Mouse (Mus musculus) forebrain, embryonic 14.5 days (tissue): ENCODE results near the gene Hcn3. TPM values are rescaled to one million over a fixed set of nuclear protein-coding genes. Genes with fewer than 3 reads are reported as not detected.

Source experiments
- ATAC-seq: fragments of 200-750 bp; cut with Nextera tagmentation; 2 replicates; pipeline ENCODE4 v1.8.0; 2017; ENCODE audit warnings: mild to moderate bottlenecking, moderate library complexity
- DNase-seq: peaks from one replicate; pipeline ENCODE4 v3.0.0-alpha.2; 2015; ENCODE audit warnings: low spot score
- H3K27ac ChIP-seq: fragments of 300-500 bp; sonication (generic); 2 replicates; pipeline ENCODE4 v1.5.1; 2014; ENCODE audit warnings: low read depth, mild to moderate bottlenecking, control low read depth, low read length, moderate library complexity
- H3K27me3 ChIP-seq: fragments of 300-500 bp; sonication (generic); replicated peaks from 2 replicates; pipeline ENCODE4 v1.6.1; 2014; ENCODE audit warnings: low read length, control low read depth, mixed read lengths; ENCODE audit not compliant: control insufficient read depth, insufficient read depth
- H3K36me3 ChIP-seq: fragments of 300-500 bp; sonication (generic); 2 replicates; pipeline ENCODE4 v1.6.1; 2014; ENCODE audit warnings: low read length, control low read depth; ENCODE audit not compliant: control insufficient read depth, insufficient read depth
- H3K4me1 ChIP-seq: fragments of 300-500 bp; sonication (generic); 2 replicates; pipeline ENCODE4 v1.6.1; 2014; ENCODE audit warnings: antibody characterized with exemption, low read length, control low read depth; ENCODE audit not compliant: control insufficient read depth, insufficient read depth
- H3K4me2 ChIP-seq: fragments of 300-500 bp; sonication (generic); 2 replicates; pipeline ENCODE4 v1.6.1; 2014; ENCODE audit warnings: mild to moderate bottlenecking, control low read depth, low read length
- H3K4me3 ChIP-seq: fragments of 300-500 bp; sonication (generic); 2 replicates; pipeline ENCODE4 v1.5.1; 2014; ENCODE audit warnings: low read depth, low read length, control low read depth
- H3K9ac ChIP-seq: fragments of 300-500 bp; sonication (generic); 2 replicates; pipeline ENCODE4 v1.6.1; 2014; ENCODE audit warnings: mild to moderate bottlenecking, low read length, control low read depth, moderate library complexity
- H3K9me3 ChIP-seq: fragments of 300-500 bp; sonication (generic); replicated peaks from 2 replicates; pipeline ENCODE4 v1.6.1; 2016; ENCODE audit warnings: low read length, control low read depth, mixed read lengths; ENCODE audit not compliant: control insufficient read depth
- WGBS: fragments of 180-500 bp; shearing (Covaris S2); extraction: QIAGEN DNeasy Blood & Tissue Kit; methylation state at CpG from one replicate; pipeline ENCODE4 v1.1.7; 2014; 5-methylcytosine and 5-hydroxymethylcytosine counted together
- polyA plus RNA-seq: library from polyadenylated mRNA; unstranded; fragments of >200 nt; fragmentation: Nextera tagmentation; extraction: Ambion mirVana; gene quantifications from 2 replicates; pipeline ENCODE4 v1.2.1, GENCODE M21; 2014

Gene Hcn3
- polyA plus RNA-seq, 1 experiment from 2014 or later = 9.4 TPM

GRCm38 (mm10) chr3:89123313-89123712 lies 36.7 kb downstream of the Hcn3 start:
- H3K4me1 ChIP-seq = no peaks in the 10 kb centered on the region
- H3K36me3 ChIP-seq = no peaks in the 10 kb centered on the region
- no peak overlapping the region for H3K4me3 ChIP-seq
- DNase-seq (no peak), ATAC-seq (no peak)
- no peaks in the 10 kb centered on the region for H3K27me3 ChIP-seq
- 88% methylated on average over 2 of the region's 2 CpGs for WGBS
- no peak overlapping the region for H3K4me2 ChIP-seq
- no peak overlapping the region for H3K27ac ChIP-seq
- no peak overlapping the region for H3K9ac ChIP-seq
- no peaks in the 10 kb centered on the region for H3K9me3 ChIP-seq

GRCm38 (mm10) chr3:89115522-89115921 lies 44.5 kb downstream of the Hcn3 start:
- Histone ChIP-seq H3K4me2 (no peak overlapping the region), H3K36me3 (no peaks in the 10 kb centered on the region), H3K27ac (no peak overlapping the region), H3K4me3 (no peak overlapping the region), H3K9me3 (no peaks in the 10 kb centered on the region), H3K27me3 (no peaks in the 10 kb centered on the region), H3K9ac (no peak overlapping the region), H3K4me1 (no peaks in the 10 kb centered on the region)
- ATAC-seq = no peak
- WGBS = 13% methylated on average over 2 of the region's 2 CpGs
- peak; percentile 47 for DNase-seq

- DNase-seq (no peak), ATAC-seq (no peak)
- Histone ChIP-seq H3K4me3 (no peak overlapping the region), H3K4me1 (no peaks in the 10 kb centered on the region), H3K27me3 (no peaks in the 10 kb centered on the region), H3K36me3 (no peaks in the 10 kb centered on the region), H3K9ac (no peak overlapping the region), H3K9me3 (no peaks in the 10 kb centered on the region), H3K27ac (no peak overlapping the region), H3K4me2 (no peak overlapping the region)
- 91% methylated on average over 4 of the region's 4 CpGs for WGBS
These were observed 46.9 kb downstream of the Hcn3 start for GRCm38 (mm10) chr3:89113058-89113457.

- no peaks in the 10 kb centered on the region for H3K4me1 ChIP-seq
- H3K27me3 ChIP-seq = no peaks in the 10 kb centered on the region
- ATAC-seq (no peak), DNase-seq (no peak)
- H3K27ac ChIP-seq = no peak overlapping the region
- H3K9ac ChIP-seq = no peak overlapping the region
- no peaks in the 10 kb centered on the region for H3K9me3 ChIP-seq
- no peak overlapping the region for H3K4me2 ChIP-seq
- no peaks in the 10 kb centered on the region for H3K36me3 ChIP-seq
- WGBS = 80% methylated on average over 1 of the region's 1 CpGs
- no peak overlapping the region for H3K4me3 ChIP-seq
These were observed 51.9 kb downstream of the Hcn3 start for GRCm38 (mm10) chr3:89108146-89108545.

GRCm38 (mm10) chr3:89107545-89107944 lies 52.5 kb downstream of the Hcn3 start:
- H3K9ac ChIP-seq = no peak overlapping the region
- no peak overlapping the region for H3K27ac ChIP-seq
- no peaks in the 10 kb centered on the region for H3K36me3 ChIP-seq
- no peak for DNase-seq
- no peak for ATAC-seq
- H3K4me2 ChIP-seq = no peak overlapping the region
- no peaks in the 10 kb centered on the region for H3K27me3 ChIP-seq
- H3K9me3 ChIP-seq = no peaks in the 10 kb centered on the region
- no peaks in the 10 kb centered on the region for H3K4me1 ChIP-seq
- H3K4me3 ChIP-seq = no peak overlapping the region
- WGBS = 72% methylated on average over 3 of the region's 3 CpGs

GRCm38 (mm10) chr3:89106881-89107280 lies 53.1 kb downstream of the Hcn3 start:
- Histone ChIP-seq H3K9me3 (no peaks in the 10 kb centered on the region), H3K4me3 (no peak overlapping the region), H3K27ac (no peak overlapping the region), H3K4me2 (no peak overlapping the region), H3K27me3 (no peaks in the 10 kb centered on the region), H3K4me1 (no peaks in the 10 kb centered on the region), H3K9ac (no peak overlapping the region), H3K36me3 (no peaks in the 10 kb centered on the region)
- DNase-seq (no peak), ATAC-seq (no peak)

GRCm38 (mm10) chr3:89103291-89103595 lies 56.8 kb downstream of the Hcn3 start:
- Histone ChIP-seq H3K27me3 (no peaks in the 10 kb centered on the region), H3K4me2 (no peak overlapping the region), H3K36me3 (peaks cover 18% of the 10 kb centered on the region), H3K4me3 (no peak overlapping the region), H3K27ac (no peak overlapping the region), H3K9me3 (no peaks in the 10 kb centered on the region), H3K4me1 (peaks cover 11% of the 10 kb centered on the region), H3K9ac (no peak overlapping the region)
- WGBS = 79% methylated on average over 4 of the region's 4 CpGs
- DNase-seq (no peak), ATAC-seq (no peak)

- Histone ChIP-seq H3K4me3 (peak overlapping the region; percentile 79), H3K4me2 (peak overlapping the region; percentile 54), H3K9me3 (no peaks in the 10 kb centered on the region), H3K27me3 (no peaks in the 10 kb centered on the region), H3K4me1 (peaks cover 11% of the 10 kb centered on the region), H3K9ac (0 out of 2 replicates have a peak overlapping the region, but pooled peaks have one; percentile 22), H3K27ac (peak overlapping the region; percentile 70), H3K36me3 (peaks cover 23% of the 10 kb centered on the region)
- no peak for ATAC-seq
- WGBS = 69% methylated on average over 12 of the region's 12 CpGs
- no peak for DNase-seq
These were observed 57.3 kb downstream of the Hcn3 start for GRCm38 (mm10) chr3:89102495-89103290.

GRCm38 (mm10) chr3:89101812-89102494 lies 58.0 kb downstream of the Hcn3 start, which contains the start of gene Fdps:
Fdps (minus strand) TSS chr3:89101959.
- Histone ChIP-seq H3K36me3 (peaks cover 31% of the 10 kb centered on the region), H3K4me3 (peak within 1 kb of the TSS; percentile 79), H3K9me3 (no peaks in the 10 kb centered on the region), H3K27ac (peak within 1 kb of the TSS; percentile 70), H3K9ac (peak within 1 kb of the TSS; percentile 75), H3K4me2 (peak within 1 kb of the TSS; percentile 95), H3K4me1 (peaks cover 11% of the 10 kb centered on the region), H3K27me3 (no peaks in the 10 kb centered on the region)
- ATAC-seq (peak; percentile 100), DNase-seq (peak; percentile 100)
- under 1% methylated on average over 26 of the region's 26 CpGs for WGBS
